Mouse (Mus musculus): ENCODE results near the gene Gm42669.

Gm42669 gene

GRCm38 (mm10) chr5:107507321-107507720, at the start of gene Gm42669:
TSS of gene Gm42669 (plus strand) at chr5:107507621.
- DNase-seq (ENCODE audit: low read depth, low spot score), result no peak

GRCm38 (mm10) chr5:107462147-107463076, 45.0 kb upstream of the Gm42669 start:
- no peak for DNase-seq (ENCODE audit: low read depth, low spot score)

GRCm38 (mm10) chr5:107466501-107466900, 40.9 kb upstream of the Gm42669 start:
- DNase-seq (ENCODE audit: low read depth, low spot score), result no peak

- DNase-seq (ENCODE audit: low read depth, low spot score), result no peak
These were observed 40.3 kb upstream of the Gm42669 start for GRCm38 (mm10) chr5:107467098-107467497.

GRCm38 (mm10) chr5:107470600-107471329, 36.7 kb upstream of the Gm42669 start:
- no peak for DNase-seq (ENCODE audit: low read depth, low spot score)

- no peak for DNase-seq (ENCODE audit: low read depth, low spot score)
These were observed 27.2 kb upstream of the Gm42669 start for GRCm38 (mm10) chr5:107480194-107480593.

GRCm38 (mm10) chr5:107488996-107489395, 18.4 kb upstream of the Gm42669 start:
- no peak for DNase-seq (ENCODE audit: low read depth, low spot score)

- peak; percentile 38 for DNase-seq (ENCODE audit: low read depth, low spot score)
These were observed 16.4 kb upstream of the Gm42669 start for GRCm38 (mm10) chr5:107491036-107491435.

- DNase-seq (ENCODE audit: low read depth, low spot score), result no peak
These were observed 14.9 kb upstream of the Gm42669 start for GRCm38 (mm10) chr5:107492471-107492870.

GRCm38 (mm10) chr5:107494759-107495158, 12.7 kb upstream of the Gm42669 start:
- peak; percentile 36 for DNase-seq (ENCODE audit: low read depth, low spot score)

GRCm38 (mm10) chr5:107496047-107496446, 11.4 kb upstream of the Gm42669 start:
- no peak for DNase-seq (ENCODE audit: low read depth, low spot score)

GRCm38 (mm10) chr5:107497519-107498501, 9.6 kb upstream of the Gm42669 start:
- no peak for DNase-seq (ENCODE audit: low read depth, low spot score)

- DNase-seq (ENCODE audit: low read depth, low spot score), result no peak
These were observed 8.6 kb upstream of the Gm42669 start for GRCm38 (mm10) chr5:107498806-107499310.

- DNase-seq (ENCODE audit: low read depth, low spot score), result no peak
These were observed 7.4 kb upstream of the Gm42669 start for GRCm38 (mm10) chr5:107499891-107500535.

- no peak for DNase-seq (ENCODE audit: low read depth, low spot score)
These were observed 6.7 kb upstream of the Gm42669 start for GRCm38 (mm10) chr5:107500741-107501140.

- no peak for DNase-seq (ENCODE audit: low read depth, low spot score)
These were observed 3.1 kb downstream of the Gm42669 start for GRCm38 (mm10) chr5:107510503-107510902.

- no peak for DNase-seq (ENCODE audit: low read depth, low spot score)
These were observed 3.9 kb downstream of the Gm42669 start for GRCm38 (mm10) chr5:107511326-107511725.

- DNase-seq (ENCODE audit: low read depth, low spot score), result peak; percentile 66
These were observed 6.2 kb downstream of the Gm42669 start for GRCm38 (mm10) chr5:107513583-107513982.

- no peak for DNase-seq (ENCODE audit: low read depth, low spot score)
These were observed 8.0 kb downstream of the Gm42669 start for GRCm38 (mm10) chr5:107515453-107515852.

- DNase-seq (ENCODE audit: low read depth, low spot score), result no peak
These were observed 8.7 kb downstream of the Gm42669 start for GRCm38 (mm10) chr5:107516087-107516486.

- DNase-seq (ENCODE audit: low read depth, low spot score), result no peak
These were observed 11.2 kb downstream of the Gm42669 start for GRCm38 (mm10) chr5:107518602-107519001.

Data from ZHBTc4 (cell line).